In genomic region chr19:44265300-44265699, GRCm38 (mm10) we compare ENCODE assay signal across 9 mouse cellular contexts. TPM values are rescaled to one million over a fixed set of nuclear protein-coding genes. Genes with fewer than 3 reads are reported as not detected.
DNase-seq lines count a peak whose midpoint lies in the region; ATAC-seq and TF ChIP-seq lines count a peak whose summit lies in the region.
"Had no signal": no experiment of that assay in that cellular context is flagged by ENCODE, and none has a peak within 500 bp of the region (broad histone marks: within the 10 kb centered on the region; RNA-seq: fewer than 3 reads in every experiment).

No protein-coding gene starts in this region.

- no peaks in the 10 kb centered on the region for H3K36me3 ChIP-seq in forebrain, embryonic 12.5 days (replicated peaks)
- H3K36me3 ChIP-seq in forebrain, postnatal 0 days (ENCODE audit: insufficient read depth) = no peaks in the 10 kb centered on the region
- H3K36me3 ChIP-seq in limb, embryonic 10.5 days = no peaks in the 10 kb centered on the region
- H3K36me3 ChIP-seq in intestine, embryonic 15.5 days = no peaks in the 10 kb centered on the region
- H3K36me3 ChIP-seq: heart, embryonic 15.5 days had no signal

- peaks cover 19% of the 10 kb centered on the region for H3K4me1 ChIP-seq in forebrain, embryonic 12.5 days
- H3K4me1 ChIP-seq in forebrain, postnatal 0 days (ENCODE audit: insufficient read depth) = peaks cover 9% of the 10 kb centered on the region; the same call in 1 of the 2 replicates
- H3K4me1 ChIP-seq in limb, embryonic 10.5 days = peaks cover 39% of the 10 kb centered on the region
- H3K4me1 ChIP-seq in intestine, embryonic 15.5 days (replicated peaks) = peaks cover 6% of the 10 kb centered on the region; the same call in 1 of the 2 replicates

- H3K4me3 ChIP-seq in forebrain, embryonic 12.5 days (replicated peaks) = no peak overlapping the region
- no peak overlapping the region for H3K4me3 ChIP-seq in forebrain, postnatal 0 days (ENCODE audit: low read depth, low read length)
- no peak overlapping the region for H3K4me3 ChIP-seq in limb, embryonic 10.5 days
- H3K4me3 ChIP-seq in intestine, embryonic 15.5 days (replicated peaks) = no peak overlapping the region

- H3K4me2 ChIP-seq in forebrain, embryonic 12.5 days = no peak overlapping the region
- H3K4me2 ChIP-seq in forebrain, postnatal 0 days (ENCODE audit: low read depth) = no peak overlapping the region
- H3K4me2 ChIP-seq in intestine, embryonic 15.5 days (replicated peaks) = no peak overlapping the region

- H3K27ac ChIP-seq in forebrain, embryonic 12.5 days = 0 out of 2 replicates have a peak overlapping the region, but pooled peaks have one; percentile 25
- H3K27ac ChIP-seq in forebrain, postnatal 0 days (ENCODE audit: low read depth, low read length) = no peak overlapping the region
- peak overlapping the region; percentile 72 for H3K27ac ChIP-seq in limb, embryonic 10.5 days
- no peak overlapping the region for H3K27ac ChIP-seq in intestine, embryonic 15.5 days
- H3K27ac ChIP-seq: heart, embryonic 15.5 days had no signal

- no peak for DNase-seq in forebrain, postnatal 0 days
- peak; percentile 82 for DNase-seq in 3T3-L1 (ENCODE audit: low read depth, low spot score)
- peak; percentile 67 for DNase-seq in adrenal gland, postnatal 25 days
- DNase-seq in limb, embryonic 10.5 days (ENCODE audit: low spot score) = no peak
- no peak for DNase-seq in right cerebral cortex, adult 18-20 months
- DNase-seq in kidney, postnatal 4 days = no peak

- no peak for TF ChIP-seq CTCF in forebrain, postnatal 0 days (IDR thresholded peaks at IDR 0.05; ENCODE audit: low read depth)

- 43% methylated on average over 7 of the region's 7 CpGs for WGBS in forebrain, embryonic 12.5 days
- WGBS in forebrain, postnatal 0 days = 38% methylated on average over 7 of the region's 7 CpGs
- 54% methylated on average over 7 of the region's 7 CpGs for WGBS in limb, embryonic 10.5 days
- WGBS in intestine, embryonic 15.5 days = 60% methylated on average over 7 of the region's 7 CpGs

- H3K27me3 ChIP-seq in forebrain, embryonic 12.5 days = no peaks in the 10 kb centered on the region
- H3K27me3 ChIP-seq in forebrain, postnatal 0 days (ENCODE audit: insufficient read depth, low read length) = no peaks in the 10 kb centered on the region
- H3K27me3 ChIP-seq in limb, embryonic 10.5 days (ENCODE audit: low read depth, poor library complexity, severe bottlenecking) = no peaks in the 10 kb centered on the region
- no peaks in the 10 kb centered on the region for H3K27me3 ChIP-seq in intestine, embryonic 15.5 days (replicated peaks)
- H3K27me3 ChIP-seq: heart, embryonic 15.5 days had no signal

- no peaks in the 10 kb centered on the region for H3K9me3 ChIP-seq in forebrain, embryonic 12.5 days
- no peaks in the 10 kb centered on the region for H3K9me3 ChIP-seq in forebrain, postnatal 0 days (ENCODE audit: low read length)
- no peaks in the 10 kb centered on the region for H3K9me3 ChIP-seq in limb, embryonic 10.5 days (replicated peaks)
- no peaks in the 10 kb centered on the region for H3K9me3 ChIP-seq in intestine, embryonic 15.5 days
- H3K9me3 ChIP-seq: heart, embryonic 15.5 days had no signal

- no peak overlapping the region for H3K9ac ChIP-seq in forebrain, embryonic 12.5 days
- no peak overlapping the region for H3K9ac ChIP-seq in forebrain, postnatal 0 days
- no peak overlapping the region for H3K9ac ChIP-seq in intestine, embryonic 15.5 days
- H3K9ac ChIP-seq: heart, embryonic 15.5 days had no signal

- no peak for ATAC-seq in forebrain, embryonic 12.5 days (ENCODE audit: low FRiP score)
- no peak for ATAC-seq in forebrain, postnatal 0 days
- ATAC-seq in intestine, embryonic 15.5 days = no peak

RNA-seq across cellular contexts. Expression of gene Scd2, which starts 28.2 kb away (rescaled TPM):
- polyA plus RNA-seq in forebrain, embryonic 12.5 days (2016; fragmentation: Nextera tagmentation; extraction: Ambion mirVana) = 470 and 492 TPM in 2 replicates
- total RNA-seq in forebrain, postnatal 0 days (2014; rRNA removed) = 540 and 696 TPM in 2 replicates
- polyA plus RNA-seq in forebrain, postnatal 0 days (2015; fragmentation: Nextera tagmentation; extraction: Ambion mirVana) = 162 and 210 TPM in 2 replicates
- 749 and 764 TPM in 2 replicates for total RNA-seq in adrenal gland, postnatal 25 days (2021)
- 324 and 335 TPM in 2 replicates for polyA plus RNA-seq in limb, embryonic 10.5 days (2016; fragmentation: Nextera tagmentation; extraction: Ambion mirVana)
- 417 and 432 TPM in 2 replicates for polyA plus RNA-seq in intestine, embryonic 15.5 days (2015; fragmentation: Nextera tagmentation; extraction: Ambion mirVana)

Comparison
In these comparisons a context has a peak if more than half of its experiments do, and no peak if none do; other contexts are left out.
1. H3K27ac ChIP-seq: peak in forebrain, embryonic 12.5 days (single experiment) and limb, embryonic 10.5 days (single experiment); none in forebrain, postnatal 0 days (single experiment) and intestine, embryonic 15.5 days (single experiment).
2. DNase-seq: peak in 3T3-L1 (single experiment) and adrenal gland, postnatal 25 days (single experiment); none in forebrain, postnatal 0 days (single experiment), limb, embryonic 10.5 days (single experiment), right cerebral cortex, adult 18-20 months (single experiment) and kidney, postnatal 4 days (0 of 2).